Mouse (Mus musculus): Measurements from ENCODE around the gene Pkn3. TPM values are rescaled to one million over a fixed set of nuclear protein-coding genes. Genes with fewer than 3 reads are reported as not detected.

Pkn3 gene
- polyA plus RNA-seq, 1 experiment from 2014 or later, result 9.7 TPM

DNA sequence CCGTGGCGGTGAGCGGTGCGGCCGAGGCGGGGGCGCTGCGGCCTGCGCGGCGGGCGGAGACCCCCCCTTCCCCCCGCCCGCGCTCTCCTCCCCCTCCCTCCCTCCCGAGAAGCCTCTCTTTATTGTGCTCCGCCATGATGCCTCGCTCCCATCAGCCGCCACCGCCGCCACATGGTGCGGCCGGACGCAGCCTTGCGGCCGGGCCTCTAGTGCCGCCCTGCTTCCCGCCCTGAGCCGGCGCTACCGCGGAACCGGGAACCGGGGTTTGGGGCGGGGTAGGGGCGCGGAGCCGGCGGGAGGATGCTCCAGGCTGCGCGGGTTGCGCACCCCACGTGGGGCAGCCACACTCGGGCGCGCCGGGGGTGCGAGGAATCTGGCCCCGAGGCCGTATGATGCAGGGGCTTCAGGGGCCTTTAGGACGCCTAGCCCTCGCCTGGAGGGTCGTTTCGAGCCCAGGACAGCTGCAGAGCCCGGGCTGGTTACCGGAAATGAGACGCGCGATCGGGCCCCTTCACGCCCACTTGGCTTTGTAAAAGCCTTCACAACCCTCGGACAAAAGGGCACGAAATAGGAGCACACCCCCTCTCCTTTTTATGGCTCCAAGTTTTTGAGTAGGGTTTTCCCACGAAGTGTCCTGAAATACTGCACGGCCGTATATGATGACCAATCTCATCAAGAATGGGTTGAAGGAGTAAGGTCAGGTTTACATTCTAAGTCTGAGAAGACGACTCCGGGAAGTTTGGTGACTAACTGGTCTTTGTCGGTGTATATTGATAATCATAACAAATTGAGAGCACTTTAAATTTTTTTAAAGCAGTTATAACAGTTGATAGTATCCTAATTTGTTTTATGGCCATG, 10.2 kb upstream of the Pkn3 start:
- peak overlapping the region; percentile 100 for H3K4me3 ChIP-seq
- under 1% methylated on average over 56 of the region's 69 CpGs for WGBS
- H3K4me1 ChIP-seq (replicated peaks), result peaks cover 47% of the 10 kb centered on the region
- peak overlapping the region; percentile 100 for H3K27ac ChIP-seq
- H3K27me3 ChIP-seq (ENCODE audit: insufficient read depth, poor library complexity, severe bottlenecking), result no peaks in the 10 kb centered on the region
- H3K36me3 ChIP-seq, result peaks cover 36% of the 10 kb centered on the region
- DNase-seq (ENCODE audit: low spot score), result peak; percentile 58
- H3K9me3 ChIP-seq, result no peaks in the 10 kb centered on the region

DNA sequence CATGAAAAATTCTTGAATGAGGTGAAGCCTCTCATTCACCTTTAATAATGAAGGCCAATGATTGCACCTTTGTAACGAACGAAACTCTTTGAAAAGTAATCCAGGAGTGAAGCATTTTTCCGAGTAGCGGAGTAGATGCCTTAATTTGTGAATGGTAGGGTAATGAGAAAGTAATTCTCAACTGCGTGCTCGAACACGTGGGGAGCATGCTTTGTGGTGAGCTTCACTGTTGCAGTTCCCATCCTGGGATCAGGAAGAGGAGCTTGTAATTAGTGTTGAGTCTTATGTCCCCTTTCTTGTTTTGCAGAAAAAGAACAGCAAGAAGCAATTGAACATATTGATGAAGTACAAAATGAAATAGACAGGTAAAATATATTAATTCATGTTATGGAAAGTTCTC, 9.5 kb upstream of the Pkn3 start:
- Histone ChIP-seq H3K9me3 (no peaks in the 10 kb centered on the region), H3K36me3 (peaks cover 43% of the 10 kb centered on the region), H3K27me3 (ENCODE audit: insufficient read depth, poor library complexity, severe bottlenecking) (no peaks in the 10 kb centered on the region), H3K4me1 (replicated peaks) (peaks cover 40% of the 10 kb centered on the region), H3K4me3 (peak overlapping the region; percentile 100), H3K27ac (peak overlapping the region; percentile 100)
- no peak for DNase-seq (ENCODE audit: low spot score)
- 51% methylated on average over 7 of the region's 7 CpGs for WGBS

DNA sequence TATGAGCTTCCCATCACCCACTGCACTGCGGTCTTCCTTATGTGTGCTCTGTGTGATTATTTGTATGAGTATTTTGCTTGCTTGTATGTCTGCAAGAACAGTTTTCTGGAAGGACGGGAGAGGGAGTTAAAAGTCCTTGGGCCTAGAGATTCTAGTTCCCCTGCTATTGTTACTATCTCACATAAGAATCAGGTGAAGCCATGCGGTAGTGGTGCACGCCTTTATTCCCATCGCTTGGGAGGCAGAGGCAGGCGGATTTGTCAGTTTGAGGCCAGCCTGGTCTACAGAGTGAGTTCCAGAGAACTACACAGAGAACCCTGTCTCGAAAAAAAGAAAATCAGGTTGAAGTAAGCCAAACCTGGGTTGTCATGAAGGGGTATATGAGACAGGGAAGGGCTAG, 4.6 kb upstream of the Pkn3 start:
- H3K4me3 ChIP-seq, result no peak overlapping the region
- H3K36me3 ChIP-seq, result peaks cover 63% of the 10 kb centered on the region
- H3K4me1 ChIP-seq (replicated peaks), result peaks cover 17% of the 10 kb centered on the region
- no peaks in the 10 kb centered on the region for H3K9me3 ChIP-seq
- H3K27me3 ChIP-seq (ENCODE audit: insufficient read depth, poor library complexity, severe bottlenecking), result no peaks in the 10 kb centered on the region
- WGBS, result 77% methylated on average over 7 of the region's 7 CpGs
- H3K27ac ChIP-seq, result no peak overlapping the region
- no peak for DNase-seq (ENCODE audit: low spot score)

DNA sequence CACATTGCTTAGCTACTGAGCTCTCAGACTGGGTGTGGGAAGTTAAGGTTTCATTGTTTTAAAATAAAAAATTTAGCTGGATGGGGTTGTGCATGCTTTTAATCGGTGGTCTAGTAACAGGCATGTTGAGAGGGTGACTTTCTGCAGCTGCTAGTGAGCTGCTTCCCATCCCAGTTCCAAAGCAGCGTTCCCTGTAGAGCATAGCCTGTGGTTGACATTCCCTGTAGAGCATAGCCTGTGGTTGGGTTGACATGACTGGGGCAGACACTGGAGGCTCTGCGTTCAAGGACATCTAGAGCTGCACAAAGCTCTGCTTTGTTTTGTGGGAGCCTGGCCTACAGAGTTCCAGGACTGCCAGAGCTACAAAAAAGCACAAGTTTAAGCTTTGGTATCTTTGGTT, 4.2 kb upstream of the Pkn3 start:
- Histone ChIP-seq H3K27me3 (ENCODE audit: insufficient read depth, poor library complexity, severe bottlenecking) (no peaks in the 10 kb centered on the region), H3K27ac (no peak overlapping the region), H3K4me1 (replicated peaks) (peaks cover 17% of the 10 kb centered on the region), H3K9me3 (no peaks in the 10 kb centered on the region), H3K36me3 (peaks cover 59% of the 10 kb centered on the region), H3K4me3 (no peak overlapping the region)
- WGBS, result 80% methylated on average over 3 of the region's 3 CpGs
- DNase-seq (ENCODE audit: low spot score), result no peak

DNA sequence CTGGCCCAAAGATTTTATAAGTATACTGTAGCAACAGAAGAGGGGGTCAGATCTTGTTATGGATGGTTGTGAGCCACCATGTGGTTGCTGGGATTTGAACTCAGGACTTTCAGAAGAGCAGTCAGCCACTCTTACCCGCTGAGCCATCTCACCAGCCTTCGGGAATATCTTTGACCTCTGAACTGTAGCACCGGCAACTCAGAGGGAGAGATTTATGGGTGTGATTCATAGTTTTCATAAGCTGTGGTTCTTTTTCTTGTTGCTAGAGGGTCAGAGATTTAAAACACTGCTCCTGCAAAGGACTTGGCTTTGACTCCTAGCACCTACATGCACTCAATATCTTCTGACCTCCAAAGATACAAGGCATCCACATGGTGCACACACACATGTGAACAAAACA, 1.9 kb upstream of the Pkn3 start:
- 89% methylated on average over 3 of the region's 3 CpGs for WGBS

DNA sequence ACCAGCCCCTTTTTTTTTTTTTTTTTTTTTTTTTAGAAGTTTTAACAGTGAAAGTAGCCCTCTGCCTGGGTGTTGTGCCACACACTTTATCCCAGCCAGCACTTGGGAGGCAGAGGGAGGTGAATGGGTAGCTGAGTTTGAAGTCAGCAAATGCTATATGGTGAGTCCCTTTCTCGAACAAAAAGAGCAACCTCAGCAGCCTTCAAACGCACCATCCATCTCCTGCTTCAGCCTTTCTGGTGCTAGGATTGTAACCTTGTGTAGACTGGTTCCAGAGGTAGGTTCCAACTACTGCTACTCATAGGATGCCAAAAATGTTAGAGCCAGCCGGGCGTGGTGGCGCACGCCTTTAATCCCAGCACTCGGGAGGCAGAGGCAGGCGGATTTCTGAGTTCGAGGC, 1.0 kb upstream of the Pkn3 start:
- Histone ChIP-seq H3K4me3 (no peak overlapping the region), H3K27me3 (ENCODE audit: insufficient read depth, poor library complexity, severe bottlenecking) (no peaks in the 10 kb centered on the region), H3K4me1 (replicated peaks) (peaks cover 31% of the 10 kb centered on the region), H3K9me3 (no peaks in the 10 kb centered on the region), H3K27ac (no peak overlapping the region), H3K36me3 (peaks cover 43% of the 10 kb centered on the region)
- no peak for DNase-seq (ENCODE audit: low spot score)
- 93% methylated on average over 9 of the region's 9 CpGs for WGBS

More for the DNA sequence above, 1.9 kb upstream of the Pkn3 start:
- Histone ChIP-seq H3K27me3 (ENCODE audit: insufficient read depth, poor library complexity, severe bottlenecking) (no peaks in the 10 kb centered on the region), H3K9me3 (no peaks in the 10 kb centered on the region), H3K4me1 (replicated peaks) (peaks cover 31% of the 10 kb centered on the region), H3K36me3 (peaks cover 45% of the 10 kb centered on the region), H3K27ac (no peak overlapping the region), H3K4me3 (no peak overlapping the region)
- no peak for DNase-seq (ENCODE audit: low spot score)

DNA sequence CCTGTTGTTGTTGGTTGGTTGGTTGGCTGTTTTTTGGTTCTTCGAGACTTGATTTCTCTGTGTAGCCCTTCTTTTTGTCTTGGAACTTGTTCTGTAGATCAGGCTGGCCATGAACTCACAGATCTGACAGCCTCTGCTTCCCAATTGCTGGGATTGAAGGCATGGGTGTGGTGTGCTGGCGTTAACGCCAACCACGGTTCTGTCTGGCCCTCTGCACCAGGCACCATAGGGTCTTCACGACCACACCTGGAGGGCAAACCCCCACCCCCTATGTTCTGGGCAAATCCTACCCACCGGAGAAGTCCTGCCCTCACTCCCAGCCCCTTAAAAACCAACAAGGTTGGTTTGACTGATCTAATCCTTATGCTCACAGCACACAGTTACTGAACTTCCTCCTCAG, 525 bp upstream of the Pkn3 start:
- Histone ChIP-seq H3K4me3 (peak overlapping the region; percentile 67), H3K27ac (peak overlapping the region; percentile 89)
- WGBS, result 69% methylated on average over 6 of the region's 6 CpGs

DNA sequence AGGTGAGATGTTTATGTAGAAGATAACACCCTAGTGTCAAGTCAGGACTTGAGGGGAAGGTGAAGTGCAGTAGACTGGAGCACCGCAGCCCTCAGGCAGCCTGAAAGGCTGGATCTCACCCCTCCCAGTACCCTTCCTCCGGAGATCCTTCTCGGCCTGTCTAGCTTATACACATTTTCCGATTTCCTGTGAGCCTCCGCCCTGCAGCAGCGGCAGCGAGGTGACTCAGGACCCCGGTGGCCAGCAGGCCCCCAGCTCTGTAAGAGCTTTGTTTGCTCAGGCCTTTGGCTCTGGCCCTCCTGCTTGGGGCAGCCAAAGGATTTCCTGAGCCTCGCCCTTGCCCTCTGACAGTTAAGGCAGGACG, 847 bp downstream of the Pkn3 start:
- 23% methylated on average over 10 of the region's 10 CpGs for WGBS
- Histone ChIP-seq H3K36me3 (peaks cover 32% of the 10 kb centered on the region), H3K27ac (peak overlapping the region; percentile 89), H3K9me3 (no peaks in the 10 kb centered on the region), H3K4me3 (peak overlapping the region; percentile 67), H3K4me1 (replicated peaks) (peaks cover 35% of the 10 kb centered on the region), H3K27me3 (ENCODE audit: insufficient read depth, poor library complexity, severe bottlenecking) (no peaks in the 10 kb centered on the region)
- no peak for DNase-seq (ENCODE audit: low spot score)

More for the DNA sequence above, 525 bp upstream of the Pkn3 start:
- no peaks in the 10 kb centered on the region for H3K27me3 ChIP-seq (ENCODE audit: insufficient read depth, poor library complexity, severe bottlenecking)
- peaks cover 31% of the 10 kb centered on the region for H3K4me1 ChIP-seq (replicated peaks)
- H3K9me3 ChIP-seq, result no peaks in the 10 kb centered on the region
- no peak for DNase-seq (ENCODE audit: low spot score)
- peaks cover 40% of the 10 kb centered on the region for H3K36me3 ChIP-seq

DNA sequence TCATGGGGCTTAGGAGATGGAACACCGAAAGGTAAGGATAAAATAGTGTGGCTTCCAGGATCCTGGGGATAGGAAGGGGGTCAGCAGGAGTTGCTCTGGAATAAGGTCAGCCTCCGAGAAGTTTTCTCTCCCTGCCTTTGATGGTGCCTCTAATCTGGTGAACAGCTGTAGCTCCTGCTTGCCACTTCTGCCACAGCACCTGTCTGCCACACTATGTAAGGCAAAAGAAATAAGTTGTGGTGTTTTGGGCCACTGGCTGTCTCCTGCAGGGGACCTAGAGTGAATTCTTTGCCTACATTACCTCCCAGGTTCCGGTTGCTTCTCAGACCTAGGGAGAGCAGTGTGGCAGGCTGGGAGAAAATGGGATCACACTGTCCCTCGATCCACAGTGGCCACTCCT, 1.3 kb downstream of the Pkn3 start:
- 78% methylated on average over 4 of the region's 4 CpGs for WGBS
- peaks cover 35% of the 10 kb centered on the region for H3K4me1 ChIP-seq (replicated peaks)
- H3K27ac ChIP-seq, result peak overlapping the region; percentile 89
- H3K36me3 ChIP-seq, result peaks cover 27% of the 10 kb centered on the region
- H3K9me3 ChIP-seq, result no peaks in the 10 kb centered on the region
- H3K27me3 ChIP-seq (ENCODE audit: insufficient read depth, poor library complexity, severe bottlenecking), result no peaks in the 10 kb centered on the region
- H3K4me3 ChIP-seq, result peak overlapping the region; percentile 67
- no peak for DNase-seq (ENCODE audit: low spot score)

DNA sequence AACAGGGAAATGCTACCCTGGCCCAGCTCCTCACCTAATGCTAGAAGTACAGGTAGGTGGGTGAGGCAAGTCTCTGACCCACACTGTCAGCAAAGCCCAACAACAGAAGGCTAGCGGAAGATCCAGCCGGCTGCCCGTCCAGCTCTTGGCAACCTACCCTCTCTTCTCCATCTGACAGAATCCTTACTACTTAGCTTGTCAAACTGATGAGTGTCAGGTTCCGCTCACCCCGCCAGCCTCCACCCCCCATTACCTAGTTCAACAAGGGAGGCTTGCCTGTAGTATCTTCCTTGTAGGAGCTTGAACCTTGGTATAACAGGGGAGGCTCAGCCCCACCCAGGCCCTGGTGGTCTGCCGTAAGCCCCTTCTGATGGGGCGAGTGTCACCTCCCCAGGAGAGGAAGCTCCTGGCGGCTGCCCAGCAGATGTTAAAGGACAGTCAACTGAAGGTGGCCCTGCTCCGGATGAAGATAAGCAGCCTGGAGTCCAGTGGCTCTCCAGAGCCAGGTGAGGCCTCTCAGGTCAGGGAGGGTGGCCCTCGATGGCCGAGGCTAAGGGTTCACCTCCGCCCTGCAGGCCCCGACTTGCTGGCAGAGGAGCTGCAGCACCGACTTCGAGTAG, 2.8 kb downstream of the Pkn3 start:
- H3K27ac ChIP-seq, result peak overlapping the region; percentile 23; the same call in 1 of the 2 replicates
- no peak overlapping the region for H3K4me3 ChIP-seq
- WGBS, result 93% methylated on average over 15 of the region's 15 CpGs
- no peaks in the 10 kb centered on the region for H3K9me3 ChIP-seq
- H3K27me3 ChIP-seq (ENCODE audit: insufficient read depth, poor library complexity, severe bottlenecking), result no peaks in the 10 kb centered on the region
- DNase-seq (ENCODE audit: low spot score), result no peak
- peaks cover 48% of the 10 kb centered on the region for H3K4me1 ChIP-seq (replicated peaks)
- H3K36me3 ChIP-seq, result peaks cover 15% of the 10 kb centered on the region

DNA sequence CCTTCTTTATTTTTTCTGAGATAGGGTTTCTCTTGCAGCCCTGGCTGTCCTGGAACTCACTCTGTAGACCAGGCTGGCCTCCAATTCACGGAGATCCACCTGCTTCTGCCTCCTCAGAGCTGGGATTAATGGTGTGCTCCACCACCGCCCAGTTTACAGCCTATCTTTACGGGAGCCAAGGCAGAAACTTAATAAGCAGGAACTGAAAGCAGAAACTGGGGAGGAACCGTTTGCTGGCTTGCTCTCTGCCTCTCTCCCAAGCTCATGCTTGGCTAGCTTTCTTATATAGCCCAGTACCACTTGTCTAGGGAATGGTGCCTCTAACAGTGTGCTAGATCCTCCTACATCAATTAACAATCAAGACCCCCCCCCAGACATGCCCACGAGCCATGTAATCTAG, 6.6 kb downstream of the Pkn3 start:
- H3K4me1 ChIP-seq (replicated peaks), result peaks cover 26% of the 10 kb centered on the region
- H3K9me3 ChIP-seq, result no peaks in the 10 kb centered on the region
- no peak for DNase-seq (ENCODE audit: low spot score)
- 61% methylated on average over 5 of the region's 5 CpGs for WGBS
- H3K4me3 ChIP-seq, result peak overlapping the region; percentile 42
- no peaks in the 10 kb centered on the region for H3K27me3 ChIP-seq (ENCODE audit: insufficient read depth, poor library complexity, severe bottlenecking)
- H3K27ac ChIP-seq, result peak overlapping the region; percentile 30
- H3K36me3 ChIP-seq, result peaks cover 24% of the 10 kb centered on the region

DNA sequence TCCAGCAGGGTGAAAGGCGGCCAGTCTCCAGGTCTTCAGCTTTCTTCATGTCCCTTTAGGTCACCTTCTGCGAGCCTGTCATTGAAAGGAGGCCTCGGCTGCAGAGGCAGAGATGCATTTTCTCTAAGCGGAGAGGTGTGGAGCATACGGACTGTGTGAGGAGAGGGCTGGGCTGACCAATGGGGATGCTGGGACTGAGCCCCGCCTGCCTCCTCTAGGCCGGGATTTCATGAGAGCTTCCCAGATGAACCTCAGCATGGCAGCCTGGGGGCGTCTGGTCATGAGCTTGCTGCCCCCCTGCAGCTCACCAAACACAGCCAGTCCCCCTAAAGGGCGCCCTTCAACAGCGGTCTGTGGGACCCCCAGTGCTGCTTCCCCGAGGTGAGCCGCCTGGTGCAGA, 7.1 kb downstream of the Pkn3 start:
- no peaks in the 10 kb centered on the region for H3K9me3 ChIP-seq
- H3K27me3 ChIP-seq (ENCODE audit: insufficient read depth, poor library complexity, severe bottlenecking), result no peaks in the 10 kb centered on the region
- peaks cover 22% of the 10 kb centered on the region for H3K4me1 ChIP-seq (replicated peaks)
- H3K27ac ChIP-seq, result peak overlapping the region; percentile 30
- WGBS, result 8% methylated on average over 12 of the region's 12 CpGs
- DNase-seq (ENCODE audit: low spot score), result peak; percentile 45
- H3K36me3 ChIP-seq, result peaks cover 26% of the 10 kb centered on the region
- H3K4me3 ChIP-seq, result peak overlapping the region; percentile 42

DNA sequence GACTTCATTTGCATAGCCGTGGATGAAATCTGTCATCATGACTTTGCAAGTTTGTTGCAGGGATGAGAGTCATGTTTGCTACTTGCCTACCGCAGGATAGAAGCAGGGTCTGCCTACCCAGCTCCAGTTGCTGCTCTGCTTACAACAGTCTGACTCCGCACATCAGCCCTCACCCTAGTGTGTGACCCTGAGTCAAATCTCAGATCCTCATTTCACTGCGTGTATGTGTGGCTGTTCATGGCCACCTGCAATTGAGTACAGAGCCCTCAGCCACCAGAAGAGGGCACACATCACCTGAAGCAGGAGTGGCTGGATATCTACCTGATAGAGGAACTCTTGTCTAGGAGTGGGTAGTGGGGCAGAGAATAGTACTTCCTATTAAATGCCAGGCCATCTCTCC, 9.8 kb downstream of the Pkn3 start:
- Histone ChIP-seq H3K36me3 (peaks cover 41% of the 10 kb centered on the region), H3K27ac (no peak overlapping the region), H3K9me3 (no peaks in the 10 kb centered on the region), H3K4me1 (replicated peaks) (peaks cover 20% of the 10 kb centered on the region), H3K27me3 (ENCODE audit: insufficient read depth, poor library complexity, severe bottlenecking) (no peaks in the 10 kb centered on the region), H3K4me3 (no peak overlapping the region)
- no peak for DNase-seq (ENCODE audit: low spot score)
- WGBS, result 91% methylated on average over 4 of the region's 4 CpGs
